Mouse (Mus musculus): Measurements from ENCODE around the gene Pxmp4. TPM values are rescaled to one million over a fixed set of nuclear protein-coding genes. Genes with fewer than 3 reads are reported as not detected.

Pxmp4 gene
- 6.9 to 9.6 TPM (median 8.2 TPM) in 4 replicates for total RNA-seq (2023; ENCODE audit: inconsistent age)

DNA sequence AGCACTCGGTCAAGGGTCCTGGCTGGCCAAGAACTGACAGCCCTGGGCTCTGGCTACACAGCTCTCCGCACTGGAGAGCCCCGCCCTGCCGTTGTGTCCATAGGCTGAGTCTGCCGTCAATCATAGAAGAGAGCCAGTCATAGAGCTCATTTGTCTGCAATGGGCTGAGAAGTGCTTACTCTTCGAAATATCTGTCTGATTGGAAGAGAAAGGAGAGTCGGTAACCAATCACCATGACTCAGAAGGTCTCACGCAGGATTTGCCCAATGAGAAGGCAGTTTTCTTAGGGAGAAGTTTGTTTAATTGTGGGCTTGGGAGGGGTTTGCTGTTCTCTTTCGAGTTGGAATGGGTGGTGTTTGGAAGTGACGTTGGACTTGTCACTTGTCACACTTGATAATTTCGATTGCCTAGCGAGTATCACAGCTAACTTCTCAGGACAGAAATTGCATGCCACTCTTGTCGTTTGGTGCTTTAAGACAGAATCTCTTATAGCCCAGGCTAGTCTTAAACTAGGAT, at the start of gene Pxmp4:
Pxmp4 (minus strand) TSS at position 71 of the 516 bp plus-strand sequence.

DNA sequence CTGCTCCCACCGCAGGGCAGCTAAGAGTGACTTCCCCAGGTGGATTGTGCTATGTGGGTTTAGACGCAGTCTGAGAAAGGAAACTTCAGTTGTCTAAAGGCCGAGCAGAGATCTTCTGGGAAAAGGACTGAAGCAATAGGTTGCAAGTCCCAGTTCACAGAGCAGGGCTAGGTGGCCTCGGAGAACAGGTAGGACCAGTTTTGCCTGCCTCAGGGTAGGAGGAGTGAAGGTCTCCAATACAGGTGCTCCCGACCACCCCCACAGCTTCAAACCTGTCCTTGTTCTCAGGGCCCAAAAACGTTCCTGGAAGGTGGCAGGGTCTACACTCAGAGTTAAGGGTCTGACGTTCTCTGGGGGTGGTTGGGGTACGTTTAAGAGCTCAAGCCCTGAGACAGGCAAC, 47.9 kb upstream of the Pxmp4 start, which contains the start of gene Chmp4b:
Chmp4b (plus strand) TSS at position 343 of the 400 bp plus-strand sequence.

DNA sequence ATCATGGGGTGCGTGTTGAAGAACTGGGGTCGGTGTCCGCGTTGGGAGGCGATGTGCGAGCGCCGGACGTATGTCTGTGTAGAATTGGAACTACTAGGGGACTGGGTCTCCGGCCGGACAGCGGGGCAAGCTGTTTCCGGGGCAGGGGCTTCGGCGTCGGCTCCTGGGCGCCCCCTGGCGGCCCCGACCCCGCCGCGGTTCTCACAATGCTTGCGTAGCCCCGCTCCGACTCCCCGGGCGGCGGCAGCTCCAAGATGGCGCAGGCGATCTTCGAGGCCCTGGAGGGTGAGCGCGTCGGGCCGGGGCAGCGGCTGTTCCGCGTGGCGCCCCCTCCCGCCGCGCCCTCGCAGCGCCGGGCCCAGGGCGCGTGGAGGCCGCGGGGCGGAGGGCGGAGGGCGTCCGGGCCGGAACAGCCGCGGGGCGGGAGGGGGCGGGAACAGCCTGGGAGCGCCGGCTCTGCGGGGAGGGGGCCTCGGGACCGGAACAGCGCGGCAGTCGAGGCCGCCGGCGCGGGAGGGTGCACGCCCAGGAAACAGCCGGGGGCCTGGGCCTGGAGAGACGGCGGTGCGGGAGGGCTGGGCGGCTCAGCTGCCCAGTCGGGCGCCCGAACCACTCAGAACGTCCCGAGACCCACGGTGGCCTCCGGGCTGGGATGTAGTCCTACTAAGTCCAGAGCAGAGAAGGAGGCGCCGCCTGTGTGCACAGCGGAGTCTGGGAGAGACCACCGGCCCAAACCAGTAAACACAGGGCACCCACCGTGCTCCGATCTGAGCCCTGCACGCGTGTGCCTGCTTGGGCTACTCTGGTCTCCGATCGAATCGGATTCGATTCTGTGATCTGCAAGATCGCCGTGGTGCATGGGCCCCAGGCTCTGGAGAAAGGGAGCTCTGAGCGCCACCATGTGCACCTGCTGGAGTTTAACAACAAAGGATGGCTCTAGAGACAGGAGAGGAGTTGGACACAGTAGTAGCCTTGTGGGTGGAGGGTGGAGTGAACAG, 9.9 kb upstream of the Pxmp4 start, which contains the start of the genes Zfp341 and 4930519P11Rik:
Zfp341 (plus strand) TSS at position 180 of the 998 bp plus-strand sequence.
4930519P11Rik (minus strand) TSS at position 320 of the 998 bp plus-strand sequence.

DNA sequence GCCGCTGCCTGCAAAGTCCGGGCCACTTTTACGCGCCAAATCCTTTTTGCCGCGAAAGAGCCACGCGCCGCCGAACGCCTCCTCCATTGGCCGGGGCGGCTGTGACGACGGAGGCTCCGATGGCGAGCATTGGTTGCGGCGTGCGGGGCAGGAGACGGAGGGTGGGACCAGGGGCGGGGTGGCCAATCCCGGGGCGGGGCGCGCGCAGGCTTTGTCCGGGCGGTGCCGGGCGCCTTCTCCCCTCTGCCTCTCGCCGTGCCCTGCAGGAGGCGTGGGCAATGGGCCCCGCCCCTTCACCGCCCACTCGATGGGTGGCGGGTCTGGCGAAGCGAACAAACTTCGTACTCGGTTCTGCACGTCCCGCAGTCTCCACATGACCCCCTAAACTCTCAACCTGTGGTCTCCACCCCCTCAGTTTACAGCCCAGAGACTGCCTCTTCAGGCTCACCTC, 33.6 kb downstream of the Pxmp4 start, which contains the start of gene E2f1:
E2f1 (minus strand) TSS at position 57 of the 451 bp plus-strand sequence.

DNA sequence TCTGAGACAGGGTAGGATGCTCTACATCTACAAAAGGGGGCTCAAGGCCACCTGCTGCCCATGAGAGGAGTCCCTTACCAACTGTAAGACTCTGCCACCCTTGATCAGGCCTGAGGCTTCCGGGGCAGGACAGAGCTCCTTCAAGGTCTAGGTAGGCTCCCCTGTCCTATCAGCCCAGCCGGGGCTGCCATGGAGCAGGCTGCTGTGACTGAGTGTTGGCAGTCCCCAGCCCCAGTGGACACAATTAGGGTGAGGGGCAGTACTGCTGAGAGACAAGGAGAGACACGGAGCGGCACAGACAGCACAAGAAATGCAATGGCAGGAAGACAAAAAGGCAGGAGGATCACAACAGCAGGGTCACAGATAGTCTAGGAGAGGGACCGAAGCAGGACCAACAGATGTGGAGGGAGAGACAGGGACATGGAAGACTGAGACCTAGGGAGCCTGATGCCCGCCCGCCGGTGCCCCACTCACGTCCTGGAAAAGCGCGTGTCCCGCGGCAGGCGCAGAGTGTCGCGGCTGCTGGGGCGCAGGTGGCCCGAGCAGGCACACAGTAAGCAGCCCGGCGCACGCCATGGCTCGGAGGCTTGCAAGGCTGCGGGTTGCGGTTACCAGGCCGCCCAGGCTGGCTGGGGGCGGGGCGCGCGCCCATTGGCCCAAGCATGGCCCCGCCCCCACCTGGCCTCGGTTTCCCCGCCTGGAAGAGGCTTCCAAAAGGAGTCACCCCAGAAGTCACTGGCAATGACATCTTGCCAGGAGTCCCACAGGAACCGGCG, 45.1 kb downstream of the Pxmp4 start, which contains the start of gene Necab3:
Necab3 (minus strand) TSS at position 627 of the 776 bp plus-strand sequence.

DNA sequence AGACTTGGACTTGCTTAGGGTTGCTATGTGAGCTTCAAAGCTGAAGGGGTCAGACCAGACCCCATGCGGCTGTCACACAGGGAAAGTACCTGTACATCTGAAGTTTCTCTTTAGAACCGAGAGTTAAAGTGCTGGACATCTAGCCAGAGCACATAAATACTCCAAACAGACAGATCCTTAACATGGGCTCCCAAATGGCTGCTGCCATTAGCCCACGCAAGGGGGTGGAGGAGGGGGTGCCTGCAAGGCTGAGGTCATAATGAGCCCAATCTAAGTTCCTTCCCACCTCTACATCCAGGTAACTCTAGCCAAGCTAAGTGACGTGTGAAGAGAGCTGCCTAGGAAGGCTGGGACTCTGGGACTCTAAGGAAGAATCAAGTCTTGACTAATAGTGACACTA, 52.0 kb downstream of the Pxmp4 start, which contains the start of gene Actl10:
Actl10 (plus strand) TSS at position 301 of the 400 bp plus-strand sequence.

DNA sequence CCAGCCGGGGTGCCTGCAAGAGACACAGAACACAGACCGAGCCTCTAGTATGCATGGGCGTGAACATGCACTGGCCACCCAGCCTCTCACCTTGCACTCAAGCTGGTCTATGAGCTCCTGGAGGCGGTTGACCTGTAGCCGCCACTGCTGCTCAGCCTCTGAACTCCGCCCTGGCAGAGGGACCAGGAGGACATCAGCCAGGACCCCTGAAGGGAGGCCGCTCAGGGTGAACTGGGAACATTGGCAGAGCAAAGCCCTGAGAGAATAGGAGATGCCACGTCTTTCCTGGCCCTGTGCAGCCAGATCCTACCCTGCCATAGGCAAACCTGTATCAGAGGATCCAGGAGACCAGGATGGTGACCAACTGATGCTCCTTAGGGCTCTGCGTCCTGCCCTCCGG, 56.8 kb downstream of the Pxmp4 start, which contains the start of gene 1700003F12Rik:
1700003F12Rik (plus strand) TSS at position 375 of the 400 bp plus-strand sequence.

Other genes with a start within 250 kb of the Pxmp4 start
- 11.2 to 15.6 TPM (median 12.6 TPM) in 4 replicates for gene Cdk5rap1, start 230.7 kb downstream of the Pxmp4 start, total RNA-seq (2023; ENCODE audit: inconsistent age)
- 0.39 TPM in 1 of 4 replicates, not detected in the others for gene Snta1, start 195.6 kb downstream of the Pxmp4 start, total RNA-seq (2023; ENCODE audit: inconsistent age)
- 28.6 to 41.1 TPM (median 38.0 TPM) in 4 replicates for gene Cbfa2t2, start 167.2 kb downstream of the Pxmp4 start, total RNA-seq (2023; ENCODE audit: inconsistent age)
- 0.80 to 3.1 TPM (median 2.2 TPM) in 4 replicates for gene 1700003F12Rik, start 56.6 kb downstream of the Pxmp4 start, total RNA-seq (2023; ENCODE audit: inconsistent age)
- 0.45 to 1.5 TPM (median 1.0 TPM) in 4 replicates for gene Actl10, start 51.9 kb downstream of the Pxmp4 start, total RNA-seq (2023; ENCODE audit: inconsistent age)
- 0.39 to 2.3 TPM (median 0.87 TPM) in 3 of 4 replicates, not detected in the other for gene Necab3, start 44.8 kb downstream of the Pxmp4 start, total RNA-seq (2023; ENCODE audit: inconsistent age)
- gene E2f1, start 33.8 kb downstream of the Pxmp4 start, total RNA-seq (2023; ENCODE audit: inconsistent age) = 5.1 to 6.9 TPM (median 6.4 TPM) in 4 replicates
- gene Zfp341, start 9.6 kb upstream of the Pxmp4 start, total RNA-seq (2023; ENCODE audit: inconsistent age) = 7.2 to 8.6 TPM (median 8.1 TPM) in 4 replicates
- gene 4930519P11Rik, start 9.7 kb upstream of the Pxmp4 start, total RNA-seq (2023; ENCODE audit: inconsistent age) = not detected in 4 replicates
- gene Chmp4b, start 48.0 kb upstream of the Pxmp4 start, total RNA-seq (2023; ENCODE audit: inconsistent age) = 112 to 130 TPM (median 119 TPM) in 4 replicates
- gene Gm14214, start 166.3 kb upstream of the Pxmp4 start, total RNA-seq (2023; ENCODE audit: inconsistent age) = not detected in 4 replicates
- 166 to 179 TPM (median 172 TPM) in 4 replicates for gene Raly, start 187.4 kb upstream of the Pxmp4 start, total RNA-seq (2023; ENCODE audit: inconsistent age)
- gene a, start 187.7 kb upstream of the Pxmp4 start, total RNA-seq (2023; ENCODE audit: inconsistent age) = not detected in 4 replicates

Measured in B cell, adult (primary cell).